Mouse (Mus musculus) E14TG2a.4 (cell line): Measurements from ENCODE around the gene Arpc4.

Experiments used
- CTCF ChIP-seq: conservative IDR thresholded peaks from 2 replicates; pipeline ENCODE4 v1.5.1; 2014; ENCODE audit warnings: low read length
- NANOG ChIP-seq: IDR thresholded peaks from 2 replicates; pipeline ENCODE4 v1.6.1; 2014; ENCODE audit warnings: borderline replicate concordance, low read length, mixed read lengths
- POU5F1 ChIP-seq: IDR thresholded peaks from 2 replicates; pipeline ENCODE4 v1.6.1; 2014; ENCODE audit warnings: low read length, borderline replicate concordance

- no peak for TF ChIP-seq CTCF
- no peak for TF ChIP-seq POU5F1
- no peak for TF ChIP-seq NANOG
Measured at GRCm38 (mm10) chr6:113377172-113377495, 781 bp upstream of the Arpc4 start.
